Mouse (Mus musculus): Measurements from ENCODE around the gene Ybx2.
A peak's percentile ranks its signal among the peaks of the same experiment; 100 is the strongest.
"Not testable (repeated sequence)": the region's sequence is repeated elsewhere in the genome, so short reads cannot be mapped to it uniquely, and the experiment has no call there.

Ybx2 gene

GRCm38 (mm10) chr11:69934681-69935080 is 915 bp upstream of the Ybx2 start:
- DNase-seq (ENCODE audit: low spot score): no peak

- DNase-seq (ENCODE audit: low spot score): no peak
These were observed 560 bp downstream of the Ybx2 start for GRCm38 (mm10) chr11:69936156-69936555.

GRCm38 (mm10) chr11:69936714-69937347 is 1.2 kb downstream of the Ybx2 start:
- DNase-seq (ENCODE audit: low spot score): no peak

GRCm38 (mm10) chr11:69937385-69937784 is 1.8 kb downstream of the Ybx2 start:
- DNase-seq (ENCODE audit: low spot score): no peak

GRCm38 (mm10) chr11:69937834-69938233 is 2.2 kb downstream of the Ybx2 start:
- no peak for DNase-seq (ENCODE audit: low spot score)

GRCm38 (mm10) chr11:69938401-69938979 is 2.9 kb downstream of the Ybx2 start:
- no peak for DNase-seq (ENCODE audit: low spot score)

GRCm38 (mm10) chr11:69939181-69939580 is 3.6 kb downstream of the Ybx2 start:
- no peak for DNase-seq (ENCODE audit: low spot score)

- no peak for DNase-seq (ENCODE audit: low spot score)
These were observed 4.1 kb downstream of the Ybx2 start for GRCm38 (mm10) chr11:69939731-69940130.

- no peak for DNase-seq (ENCODE audit: low spot score)
These were observed 5.4 kb downstream of the Ybx2 start for GRCm38 (mm10) chr11:69940962-69941361.

- no peak for DNase-seq (ENCODE audit: low spot score)
These were observed 9.6 kb downstream of the Ybx2 start for GRCm38 (mm10) chr11:69945216-69945615.

GRCm38 (mm10) chr11:69945997-69946891 is 10.6 kb downstream of the Ybx2 start:
- DNase-seq (ENCODE audit: low spot score): no peak

GRCm38 (mm10) chr11:69947337-69948065 is 11.9 kb downstream of the Ybx2 start:
- DNase-seq (ENCODE audit: low spot score): peak; percentile 37

- DNase-seq (ENCODE audit: low spot score): peak; percentile 95
These were observed 12.6 kb downstream of the Ybx2 start, which contains the start of gene Slc2a4 for GRCm38 (mm10) chr11:69948066-69948762. Gene Slc2a4, minus strand, starts transcription at chr11:69948188.

- peak; percentile 95 for DNase-seq (ENCODE audit: low spot score)
These were observed 13.2 kb downstream of the Ybx2 start for GRCm38 (mm10) chr11:69948763-69949150.

GRCm38 (mm10) chr11:69950807-69951459 is 15.3 kb downstream of the Ybx2 start:
- peak; percentile 56 for DNase-seq (ENCODE audit: low spot score)

GRCm38 (mm10) chr11:69952274-69952673 is 16.7 kb downstream of the Ybx2 start:
- no peak for DNase-seq (ENCODE audit: low spot score)

- DNase-seq (ENCODE audit: low spot score): no peak
These were observed 17.8 kb downstream of the Ybx2 start for GRCm38 (mm10) chr11:69953267-69953915.

GRCm38 (mm10) chr11:69955618-69956017 is 20.0 kb downstream of the Ybx2 start:
- not testable (repeated sequence) for DNase-seq (ENCODE audit: low spot score)

GRCm38 (mm10) chr11:69956218-69956617 is 20.6 kb downstream of the Ybx2 start:
- no peak for DNase-seq (ENCODE audit: low spot score)

- peak; percentile 39 for DNase-seq (ENCODE audit: low spot score)
These were observed 25.0 kb downstream of the Ybx2 start for GRCm38 (mm10) chr11:69960616-69961015.
